Mouse (Mus musculus) neural tube, embryonic 11.5 days (tissue): ENCODE results near the gene Dapl1. TPM values are rescaled to one million over a fixed set of nuclear protein-coding genes. Genes with fewer than 3 reads are reported as not detected.

Experiments
- ATAC-seq: fragments of 200-750 bp; cut with Nextera tagmentation; 2 replicates; pipeline ENCODE4 v1.8.0; 2017; ENCODE audit warnings: moderate number of reproducible peaks, mild to moderate bottlenecking, moderate TSS enrichment, moderate library complexity; ENCODE audit not compliant: insufficient read depth, low FRiP score, low TSS enrichment
- DNase-seq: peaks from one replicate; pipeline ENCODE4 v3.0.0-alpha.2; 2015; ENCODE audit warnings: low spot score
- H3K27ac ChIP-seq: fragments of 300-500 bp; sonication (generic); 2 replicates; pipeline ENCODE4 v1.5.1; 2014; ENCODE audit warnings: low read depth, mild to moderate bottlenecking, low read length
- H3K27me3 ChIP-seq: fragments of 300-500 bp; sonication (generic); 2 replicates; pipeline ENCODE4 v1.6.1; 2014; ENCODE audit warnings: mild to moderate bottlenecking, low read length, mixed read lengths; ENCODE audit not compliant: control insufficient read depth, insufficient read depth
- H3K36me3 ChIP-seq: fragments of 300-500 bp; sonication (generic); 2 replicates; pipeline ENCODE4 v1.6.1; 2014; ENCODE audit warnings: mild to moderate bottlenecking, low read length, moderate library complexity, mixed read lengths; ENCODE audit not compliant: control insufficient read depth, insufficient read depth
- H3K4me1 ChIP-seq: fragments of 300-500 bp; sonication (generic); 2 replicates; pipeline ENCODE4 v1.6.1; 2014; ENCODE audit warnings: low read length, mixed read lengths; ENCODE audit not compliant: control insufficient read depth, insufficient read depth
- H3K4me2 ChIP-seq: fragments of 300-500 bp; sonication (generic); 2 replicates; pipeline ENCODE4 v1.6.1; 2014; ENCODE audit warnings: low read depth, mild to moderate bottlenecking, moderate library complexity
- H3K4me3 ChIP-seq: fragments of 300-500 bp; sonication (generic); 2 replicates; pipeline ENCODE4 v1.5.1; 2014; ENCODE audit warnings: low read depth, low read length
- H3K9ac ChIP-seq: fragments of 300-500 bp; sonication (generic); 2 replicates; pipeline ENCODE4 v1.6.1; 2014; ENCODE audit warnings: mild to moderate bottlenecking, low read length
- H3K9me3 ChIP-seq: fragments of 300-500 bp; sonication (generic); 2 replicates; pipeline ENCODE4 v1.6.1; 2016; ENCODE audit warnings: low read length; ENCODE audit not compliant: control insufficient read depth
- WGBS: fragments of 180-500 bp; shearing (Covaris S2); extraction: QIAGEN DNeasy Blood & Tissue Kit; methylation state at CpG from one replicate; pipeline ENCODE4 v1.1.7; 2014; 5-methylcytosine and 5-hydroxymethylcytosine counted together
- polyA plus RNA-seq: library from polyadenylated mRNA; unstranded; fragments of >200 nt; fragmentation: Nextera tagmentation; extraction: Ambion mirVana; gene quantifications from 2 replicates; pipeline ENCODE4 v1.2.1, GENCODE M21; 2014

Gene Dapl1
- polyA plus RNA-seq, 1 experiment from 2014 or later: not detected

GRCm38 (mm10) chr2:59467976-59468375 is 16.5 kb upstream of the Dapl1 start:
- Histone ChIP-seq H3K4me3 (no peak overlapping the region), H3K4me2 (no peak overlapping the region), H3K4me1 (no peaks in the 10 kb centered on the region), H3K36me3 (no peaks in the 10 kb centered on the region), H3K27ac (no peak overlapping the region), H3K9me3 (no peaks in the 10 kb centered on the region), H3K27me3 (no peaks in the 10 kb centered on the region), H3K9ac (no peak overlapping the region)
- ATAC-seq (no peak), DNase-seq (no peak)
- WGBS: 90% methylated on average over 6 of the region's 6 CpGs

- no peak for DNase-seq
- H3K9me3 ChIP-seq: no peaks in the 10 kb centered on the region
- no peak overlapping the region for H3K4me2 ChIP-seq
- no peaks in the 10 kb centered on the region for H3K4me1 ChIP-seq
- H3K27ac ChIP-seq: no peak overlapping the region
- no peak overlapping the region for H3K4me3 ChIP-seq
- H3K36me3 ChIP-seq: no peaks in the 10 kb centered on the region
- 64% methylated on average over 8 of the region's 8 CpGs for WGBS
- H3K27me3 ChIP-seq: no peaks in the 10 kb centered on the region
- no peak for ATAC-seq
- H3K9ac ChIP-seq: no peak overlapping the region
Observed at GRCm38 (mm10) chr2:59469590-59470245, 14.7 kb upstream of the Dapl1 start.

GRCm38 (mm10) chr2:59470326-59471031 is 14.0 kb upstream of the Dapl1 start:
- DNase-seq: no peak
- H3K9me3 ChIP-seq: no peaks in the 10 kb centered on the region
- ATAC-seq: no peak
- H3K4me2 ChIP-seq: no peak overlapping the region
- no peaks in the 10 kb centered on the region for H3K36me3 ChIP-seq
- WGBS: 68% methylated on average over 11 of the region's 11 CpGs
- no peaks in the 10 kb centered on the region for H3K4me1 ChIP-seq
- no peak overlapping the region for H3K4me3 ChIP-seq
- no peak overlapping the region for H3K9ac ChIP-seq
- no peaks in the 10 kb centered on the region for H3K27me3 ChIP-seq
- H3K27ac ChIP-seq: 0 out of 2 replicates have a peak overlapping the region, but pooled peaks have one; percentile 20

- Histone ChIP-seq H3K4me1 (no peaks in the 10 kb centered on the region), H3K4me3 (no peak overlapping the region), H3K36me3 (no peaks in the 10 kb centered on the region), H3K4me2 (no peak overlapping the region), H3K27ac (no peak overlapping the region), H3K27me3 (no peaks in the 10 kb centered on the region), H3K9me3 (no peaks in the 10 kb centered on the region), H3K9ac (no peak overlapping the region)
- 63% methylated on average over 15 of the region's 15 CpGs for WGBS
- no peak for ATAC-seq
- no peak for DNase-seq
Observed at GRCm38 (mm10) chr2:59471051-59471948, 13.2 kb upstream of the Dapl1 start.

GRCm38 (mm10) chr2:59474336-59474735 is 10.1 kb upstream of the Dapl1 start:
- DNase-seq (no peak), ATAC-seq (no peak)
- no peaks in the 10 kb centered on the region for H3K4me1 ChIP-seq
- H3K27ac ChIP-seq: no peak overlapping the region
- H3K27me3 ChIP-seq: no peaks in the 10 kb centered on the region
- H3K36me3 ChIP-seq: no peaks in the 10 kb centered on the region
- H3K9ac ChIP-seq: no peak overlapping the region
- 87% methylated on average over 4 of the region's 4 CpGs for WGBS
- H3K9me3 ChIP-seq: no peaks in the 10 kb centered on the region
- H3K4me3 ChIP-seq: no peak overlapping the region
- H3K4me2 ChIP-seq: no peak overlapping the region

- 79% methylated on average over 2 of the region's 2 CpGs for WGBS
Observed at GRCm38 (mm10) chr2:59485080-59485479, 627 bp downstream of the Dapl1 start.

GRCm38 (mm10) chr2:59485657-59486056 is 1.2 kb downstream of the Dapl1 start:
- H3K27me3 ChIP-seq: no peaks in the 10 kb centered on the region
- H3K4me3 ChIP-seq: no peak overlapping the region
- no peaks in the 10 kb centered on the region for H3K4me1 ChIP-seq
- H3K9me3 ChIP-seq: no peaks in the 10 kb centered on the region
- no peaks in the 10 kb centered on the region for H3K36me3 ChIP-seq
- ATAC-seq (no peak), DNase-seq (no peak)
- H3K9ac ChIP-seq: no peak overlapping the region
- 56% methylated on average over 4 of the region's 4 CpGs for WGBS
- H3K4me2 ChIP-seq: no peak overlapping the region
- H3K27ac ChIP-seq: no peak overlapping the region

More at GRCm38 (mm10) chr2:59485080-59485479, 627 bp downstream of the Dapl1 start:
- Histone ChIP-seq H3K36me3 (no peaks in the 10 kb centered on the region), H3K9ac (no peak overlapping the region), H3K27me3 (no peaks in the 10 kb centered on the region), H3K27ac (no peak overlapping the region), H3K4me1 (no peaks in the 10 kb centered on the region), H3K4me2 (no peak overlapping the region), H3K4me3 (no peak overlapping the region), H3K9me3 (no peaks in the 10 kb centered on the region)
- ATAC-seq: no peak
- DNase-seq: no peak

GRCm38 (mm10) chr2:59486196-59486845 is 1.9 kb downstream of the Dapl1 start:
- no peaks in the 10 kb centered on the region for H3K9me3 ChIP-seq
- 73% methylated on average over 6 of the region's 6 CpGs for WGBS
- no peaks in the 10 kb centered on the region for H3K36me3 ChIP-seq
- H3K9ac ChIP-seq: no peak overlapping the region
- DNase-seq (no peak), ATAC-seq (no peak)
- H3K4me2 ChIP-seq: no peak overlapping the region
- no peaks in the 10 kb centered on the region for H3K4me1 ChIP-seq
- H3K27ac ChIP-seq: no peak overlapping the region
- no peaks in the 10 kb centered on the region for H3K27me3 ChIP-seq
- H3K4me3 ChIP-seq: no peak overlapping the region
